Comparison of ENCODE assay signal across 8 mouse cellular contexts in genomic region chr5:106925488-106926368, GRCm38 (mm10). TPM values are rescaled to one million over a fixed set of nuclear protein-coding genes. Genes with fewer than 3 reads are reported as not detected.
A peak's percentile ranks its signal among the peaks of the same experiment; 100 is the strongest.
DNase-seq lines count a peak whose midpoint lies in the region; ATAC-seq lines count a peak whose summit lies in the region.

TSS of gene Hfm1 (minus strand) at chr5:106926321.

- peak within 1 kb of the TSS; percentile 58 for H3K4me2 ChIP-seq in forebrain, embryonic 14.5 days (ENCODE audit: low read length)
- peak within 1 kb of the TSS; percentile 59 for H3K4me2 ChIP-seq in hindbrain, embryonic 12.5 days (replicated peaks)

- H3K4me1 ChIP-seq in forebrain, embryonic 14.5 days (ENCODE audit: control insufficient read depth, insufficient read depth, low read length), result no peaks in the 10 kb centered on the region
- 0 out of 2 replicates have a peak, but pooled peaks cover 4% of the 10 kb centered on the region for H3K4me1 ChIP-seq in hindbrain, embryonic 12.5 days

- H3K27ac ChIP-seq in forebrain, embryonic 14.5 days (ENCODE audit: low read depth, low read length), result peak within 1 kb of the TSS; percentile 80
- peak within 1 kb of the TSS; percentile 88 for H3K27ac ChIP-seq in hindbrain, embryonic 12.5 days

- peak; percentile 98 for ATAC-seq in forebrain, embryonic 14.5 days
- ATAC-seq in hindbrain, embryonic 12.5 days (ENCODE audit: low FRiP score), result peak; percentile 98

- H3K9me3 ChIP-seq in forebrain, embryonic 14.5 days (replicated peaks; ENCODE audit: control insufficient read depth, low read length), result no peaks in the 10 kb centered on the region
- no peaks in the 10 kb centered on the region for H3K9me3 ChIP-seq in hindbrain, embryonic 12.5 days (replicated peaks)

- peak; percentile 62 for DNase-seq in Muller cell, postnatal 12 days (ENCODE audit: inconsistent ontology term)
- peak; percentile 78 for DNase-seq in cerebellum, adult 11-12 months
- DNase-seq in forebrain, embryonic 14.5 days (ENCODE audit: low spot score), result peak; percentile 83
- DNase-seq in layer of hippocampus, postnatal 36 days, result peak; percentile 66 to 73
- DNase-seq in lung, postnatal 10 days, result peak; percentile 34
- peak; percentile 68 for DNase-seq in retina, postnatal 7 days (ENCODE audit: low read depth, low spot score)
- peak; percentile 29 for DNase-seq in urinary bladder, adult 2 months (ENCODE audit: low spot score)

- H3K9ac ChIP-seq in forebrain, embryonic 14.5 days (ENCODE audit: low read length), result peak within 1 kb of the TSS; percentile 82
- peak within 1 kb of the TSS; percentile 85 for H3K9ac ChIP-seq in hindbrain, embryonic 12.5 days

- WGBS in forebrain, embryonic 14.5 days, result 1% methylated on average over 58 of the region's 76 CpGs
- WGBS in hindbrain, embryonic 12.5 days, result 1% methylated on average over 59 of the region's 76 CpGs

- H3K27me3 ChIP-seq in forebrain, embryonic 14.5 days (replicated peaks; ENCODE audit: control insufficient read depth, insufficient read depth, low read length), result no peaks in the 10 kb centered on the region
- H3K27me3 ChIP-seq in hindbrain, embryonic 12.5 days, result no peaks in the 10 kb centered on the region

- peak within 1 kb of the TSS; percentile 58 for H3K4me3 ChIP-seq in forebrain, embryonic 14.5 days (ENCODE audit: low read depth, low read length)
- peak within 1 kb of the TSS; percentile 69 for H3K4me3 ChIP-seq in hindbrain, embryonic 12.5 days

- no peaks in the 10 kb centered on the region for H3K36me3 ChIP-seq in forebrain, embryonic 14.5 days (ENCODE audit: control insufficient read depth, insufficient read depth, low read length)
- no peaks in the 10 kb centered on the region for H3K36me3 ChIP-seq in hindbrain, embryonic 12.5 days

RNA-seq across cellular contexts. Expression of gene Hfm1, which starts in this region (rescaled TPM):
- polyA plus RNA-seq in forebrain, embryonic 14.5 days (2014; fragmentation: Nextera tagmentation; extraction: Ambion mirVana), result 4.2 and 4.7 TPM in 2 replicates
- polyA plus RNA-seq in hindbrain, embryonic 12.5 days (2016; fragmentation: Nextera tagmentation; extraction: Ambion mirVana), result 6.7 and 7.6 TPM in 2 replicates
- 1 to 10 TPM; 1.7 to 2.0 TPM for total RNA-seq in layer of hippocampus, postnatal 36 days (2021)
- 0.04 TPM in 2 replicates for polyA plus RNA-seq in urinary bladder, adult 2 months (2012; rRNA removed)

Comparison
In these comparisons a context has a peak if more than half of its experiments do, and no peak if none do; other contexts are left out.
1. Peak in every context shown above with its lines: DNase-seq, ATAC-seq, H3K4me3 ChIP-seq and H3K27ac ChIP-seq.
2. Peak in DNase-seq in urinary bladder, adult 2 months; RNA of the gene not detected or under 1 TPM.
3. DNase-seq: peak in every context shown above with its lines; median percentile 83 in forebrain, embryonic 14.5 days; 78 in cerebellum, adult 11-12 months; 70 in layer of hippocampus, postnatal 36 days; 68 in retina, postnatal 7 days; 62 in Muller cell, postnatal 12 days; 34 in lung, postnatal 10 days; 29 in urinary bladder, adult 2 months.